Mouse (Mus musculus) limb, embryonic 10.5 days (tissue): ENCODE results near the gene Pip4k2b. TPM values are rescaled to one million over a fixed set of nuclear protein-coding genes. Genes with fewer than 3 reads are reported as not detected.

Source experiments
- DNase-seq: peaks from one replicate; pipeline ENCODE4 v3.0.0-alpha.2; 2017; ENCODE audit warnings: low spot score
- H3K27ac ChIP-seq: fragments of 300-500 bp; sonication (generic); 2 replicates; pipeline ENCODE4 v1.5.1; 2016; ENCODE audit warnings: mild to moderate bottlenecking
- H3K27me3 ChIP-seq: fragments of 300-500 bp; sonication (generic); 2 replicates; pipeline ENCODE4 v1.6.1; 2016; ENCODE audit warnings: low read depth, mild to moderate bottlenecking; ENCODE audit not compliant: poor library complexity, severe bottlenecking
- H3K36me3 ChIP-seq: fragments of 300-500 bp; sonication (generic); 2 replicates; pipeline ENCODE4 v1.6.1; 2016; ENCODE audit warnings: mild to moderate bottlenecking, moderate library complexity
- H3K4me1 ChIP-seq: fragments of 300-500 bp; sonication (generic); 2 replicates; pipeline ENCODE4 v1.6.1; 2016
- H3K4me3 ChIP-seq: fragments of 300-500 bp; sonication (generic); 2 replicates; pipeline ENCODE4 v1.5.1; 2016; ENCODE audit warnings: mild to moderate bottlenecking, moderate library complexity
- H3K9me3 ChIP-seq: fragments of 300-500 bp; sonication (generic); replicated peaks from 2 replicates; pipeline ENCODE4 v1.6.1; 2016; ENCODE audit warnings: mild to moderate bottlenecking
- WGBS: fragments of 180-500 bp; shearing (Covaris S2); methylation state at CpG from one replicate; pipeline ENCODE4 v1.1.7; 2016; 5-methylcytosine and 5-hydroxymethylcytosine counted together
- polyA plus RNA-seq: library from polyadenylated mRNA; unstranded; fragments of >200 nt; fragmentation: Nextera tagmentation; extraction: Ambion mirVana; gene quantifications from 2 replicates; pipeline ENCODE4 v1.2.1, GENCODE M21; 2016

Pip4k2b gene
- polyA plus RNA-seq, 1 experiment from 2014 or later: 1.9 TPM

GRCm38 (mm10) chr11:97703039-97703826 lies 41.3 kb downstream of the Pip4k2b start, which contains the start of gene Psmb3:
Gene Psmb3 (plus strand): TSS chr11:97703399.
- peaks cover 29% of the 10 kb centered on the region for H3K4me1 ChIP-seq

GRCm38 (mm10) chr11:97702393-97702745 lies 42.1 kb downstream of the Pip4k2b start:
- Histone ChIP-seq H3K27ac (peak overlapping the region; percentile 73), H3K9me3 (no peaks in the 10 kb centered on the region), H3K4me1 (peaks cover 38% of the 10 kb centered on the region), H3K4me3 (peak overlapping the region; percentile 89), H3K36me3 (peaks cover 33% of the 10 kb centered on the region), H3K27me3 (no peaks in the 10 kb centered on the region)
- DNase-seq: peak; percentile 93
- under 1% methylated on average over 24 of the region's 24 CpGs for WGBS

More at GRCm38 (mm10) chr11:97703039-97703826, 41.3 kb downstream of the Pip4k2b start, which contains the start of gene Psmb3:
- under 1% methylated on average over 35 of the region's 35 CpGs for WGBS
- H3K36me3 ChIP-seq: peaks cover 39% of the 10 kb centered on the region
- H3K4me3 ChIP-seq: peak within 1 kb of the TSS; percentile 89
- no peaks in the 10 kb centered on the region for H3K9me3 ChIP-seq
- peak; percentile 94 for DNase-seq
- no peaks in the 10 kb centered on the region for H3K27me3 ChIP-seq
- peak within 1 kb of the TSS; percentile 80 for H3K27ac ChIP-seq

GRCm38 (mm10) chr11:97701581-97702392 lies 42.7 kb downstream of the Pip4k2b start:
- Histone ChIP-seq H3K9me3 (no peaks in the 10 kb centered on the region), H3K4me3 (peak overlapping the region; percentile 89), H3K27ac (peak overlapping the region; percentile 99; the same call in 1 of the 2 replicates), H3K36me3 (peaks cover 32% of the 10 kb centered on the region), H3K4me1 (peaks cover 44% of the 10 kb centered on the region), H3K27me3 (no peaks in the 10 kb centered on the region)
- 53% methylated on average over 15 of the region's 15 CpGs for WGBS
- no peak for DNase-seq

- 18% methylated on average over 30 of the region's 30 CpGs for WGBS
Observed at GRCm38 (mm10) chr11:97700746-97701580, 43.5 kb downstream of the Pip4k2b start.

GRCm38 (mm10) chr11:97700003-97700745 lies 44.3 kb downstream of the Pip4k2b start, which contains the start of gene Pcgf2:
Gene Pcgf2 (minus strand): TSS chr11:97700497.
- Histone ChIP-seq H3K9me3 (no peaks in the 10 kb centered on the region), H3K27ac (peak within 1 kb of the TSS; percentile 99), H3K4me3 (peak within 1 kb of the TSS; percentile 89), H3K36me3 (peaks cover 30% of the 10 kb centered on the region), H3K27me3 (no peaks in the 10 kb centered on the region), H3K4me1 (peaks cover 60% of the 10 kb centered on the region)
- WGBS: under 1% methylated on average over 85 of the region's 85 CpGs
- DNase-seq: peak; percentile 85

More at GRCm38 (mm10) chr11:97700746-97701580, 43.5 kb downstream of the Pip4k2b start:
- DNase-seq: peak; percentile 71
- Histone ChIP-seq H3K36me3 (peaks cover 29% of the 10 kb centered on the region), H3K27ac (peak overlapping the region; percentile 99), H3K27me3 (no peaks in the 10 kb centered on the region), H3K4me1 (peaks cover 52% of the 10 kb centered on the region), H3K4me3 (peak overlapping the region; percentile 89), H3K9me3 (no peaks in the 10 kb centered on the region)

- Histone ChIP-seq H3K27ac (peak overlapping the region; percentile 99), H3K4me1 (peaks cover 64% of the 10 kb centered on the region), H3K27me3 (no peaks in the 10 kb centered on the region), H3K9me3 (no peaks in the 10 kb centered on the region), H3K4me3 (peak overlapping the region; percentile 89), H3K36me3 (peaks cover 31% of the 10 kb centered on the region)
- DNase-seq: peak; percentile 95
- WGBS: 0% methylated on average over 7 of the region's 9 CpGs
Observed at GRCm38 (mm10) chr11:97699626-97700002, 44.9 kb downstream of the Pip4k2b start.

- WGBS: under 1% methylated on average over 60 of the region's 63 CpGs
- peaks cover 64% of the 10 kb centered on the region for H3K4me1 ChIP-seq
Observed at GRCm38 (mm10) chr11:97698741-97699611, 45.5 kb downstream of the Pip4k2b start.

GRCm38 (mm10) chr11:97697891-97698529 lies 46.5 kb downstream of the Pip4k2b start:
- H3K27me3 ChIP-seq: no peaks in the 10 kb centered on the region
- WGBS: 1% methylated on average over 14 of the region's 14 CpGs
- H3K4me3 ChIP-seq: peak overlapping the region; percentile 89
- DNase-seq: peak; percentile 59
- peak overlapping the region; percentile 99 for H3K27ac ChIP-seq
- H3K4me1 ChIP-seq: peaks cover 63% of the 10 kb centered on the region
- peaks cover 42% of the 10 kb centered on the region for H3K36me3 ChIP-seq
- no peaks in the 10 kb centered on the region for H3K9me3 ChIP-seq

More at GRCm38 (mm10) chr11:97698741-97699611, 45.5 kb downstream of the Pip4k2b start:
- Histone ChIP-seq H3K27me3 (no peaks in the 10 kb centered on the region), H3K27ac (peak overlapping the region; percentile 99), H3K4me3 (peak overlapping the region; percentile 89), H3K9me3 (no peaks in the 10 kb centered on the region), H3K36me3 (peaks cover 32% of the 10 kb centered on the region)
- peak; percentile 87 for DNase-seq

- Histone ChIP-seq H3K36me3 (peaks cover 49% of the 10 kb centered on the region), H3K27ac (peak overlapping the region; percentile 99; the same call in 1 of the 2 replicates), H3K9me3 (no peaks in the 10 kb centered on the region), H3K27me3 (no peaks in the 10 kb centered on the region), H3K4me1 (peaks cover 63% of the 10 kb centered on the region), H3K4me3 (peak overlapping the region; percentile 89)
- DNase-seq: no peak
- 59% methylated on average over 11 of the region's 11 CpGs for WGBS
Observed at GRCm38 (mm10) chr11:97697199-97697890, 47.2 kb downstream of the Pip4k2b start.

- no peak for DNase-seq
- H3K4me3 ChIP-seq: 0 out of 2 replicates have a peak overlapping the region, but pooled peaks have one; percentile 21
- H3K27ac ChIP-seq: no peak overlapping the region
- WGBS: 78% methylated on average over 8 of the region's 8 CpGs
- H3K9me3 ChIP-seq: no peaks in the 10 kb centered on the region
- H3K4me1 ChIP-seq: peaks cover 59% of the 10 kb centered on the region
- peaks cover 56% of the 10 kb centered on the region for H3K36me3 ChIP-seq
- H3K27me3 ChIP-seq: no peaks in the 10 kb centered on the region
Observed at GRCm38 (mm10) chr11:97696669-97697068, 47.8 kb downstream of the Pip4k2b start.
